Mouse (Mus musculus) liver, embryonic 15.5 days (tissue): ENCODE data around the gene Mical3. TPM values are rescaled to one million over a fixed set of nuclear protein-coding genes. Genes with fewer than 3 reads are reported as not detected.
A peak's percentile ranks its signal among the peaks of the same experiment; 100 is the strongest.

Experiments
- ATAC-seq: fragments of 200-750 bp; cut with Nextera tagmentation; 2 replicates; pipeline ENCODE4 v1.8.0; 2017; ENCODE audit warnings: moderate number of reproducible peaks, mild to moderate bottlenecking, moderate library complexity; ENCODE audit not compliant: insufficient read depth
- H3K27ac ChIP-seq: fragments of 300-500 bp; sonication (generic); replicated peaks from 2 replicates; pipeline ENCODE4 v1.5.1; 2015; ENCODE audit warnings: mild to moderate bottlenecking, inconsistent platforms
- H3K27me3 ChIP-seq: fragments of 300-500 bp; sonication (generic); 2 replicates; pipeline ENCODE4 v1.6.1; 2015; ENCODE audit warnings: mild to moderate bottlenecking, inconsistent platforms
- H3K36me3 ChIP-seq: fragments of 300-500 bp; sonication (generic); replicated peaks from 2 replicates; pipeline ENCODE4 v1.6.1; 2015; ENCODE audit warnings: moderate library complexity, mild to moderate bottlenecking, inconsistent platforms
- H3K4me1 ChIP-seq: fragments of 300-500 bp; sonication (generic); replicated peaks from 2 replicates; pipeline ENCODE4 v1.6.1; 2015; ENCODE audit warnings: inconsistent platforms
- H3K4me2 ChIP-seq: fragments of 300-500 bp; sonication (generic); 2 replicates; pipeline ENCODE4 v1.6.1; 2015; ENCODE audit warnings: moderate library complexity, mild to moderate bottlenecking, inconsistent platforms
- H3K4me3 ChIP-seq: fragments of 300-500 bp; sonication (generic); replicated peaks from 2 replicates; pipeline ENCODE4 v1.5.1; 2015; ENCODE audit warnings: mild to moderate bottlenecking, inconsistent platforms
- H3K9ac ChIP-seq: fragments of 300-500 bp; sonication (generic); 2 replicates; pipeline ENCODE4 v1.6.1; 2015; ENCODE audit warnings: moderate library complexity, mild to moderate bottlenecking, inconsistent platforms
- H3K9me3 ChIP-seq: fragments of 300-500 bp; sonication (generic); replicated peaks from 2 replicates; pipeline ENCODE4 v1.6.1; 2016; ENCODE audit warnings: inconsistent platforms
- WGBS: fragments of 180-500 bp; shearing (Covaris S2); methylation state at CpG from one replicate; pipeline ENCODE4 v1.1.7; 2015; ENCODE audit warnings: mixed read lengths; ENCODE audit not compliant: insufficient replicate concordance; 5-methylcytosine and 5-hydroxymethylcytosine counted together
- polyA plus RNA-seq: library from polyadenylated mRNA; unstranded; fragments of >200 nt; fragmentation: Nextera tagmentation; extraction: Ambion mirVana; gene quantifications from 2 replicates; pipeline ENCODE4 v1.2.1, GENCODE M21; 2015

Gene Mical3
- polyA plus RNA-seq, 1 experiment from 2014 or later = 8.7 TPM

DNA sequence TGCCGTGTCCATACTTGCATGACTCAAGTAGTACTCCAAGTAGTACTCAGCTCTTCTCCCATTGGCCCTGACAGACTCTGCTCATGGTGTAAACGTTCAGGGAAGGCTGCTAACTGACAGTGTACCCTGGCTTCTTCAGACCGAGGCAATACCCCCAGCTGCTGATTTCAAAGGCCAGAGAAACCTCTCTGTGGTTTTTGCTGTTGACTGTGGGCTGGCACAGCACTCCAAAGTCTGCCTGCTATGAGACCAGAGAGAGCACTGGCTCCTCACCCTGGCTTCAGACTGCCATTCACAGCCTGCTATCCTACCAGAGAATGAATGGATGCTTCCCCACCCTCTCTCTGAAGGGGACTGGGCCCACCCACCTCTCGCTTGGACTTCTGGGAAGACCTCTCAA lies 173.5 kb downstream of the Mical3 start:
- no peak overlapping the region for H3K4me3 ChIP-seq
- peak overlapping the region; percentile 47 for H3K4me2 ChIP-seq
- peak overlapping the region; percentile 39; the same call in 1 of the 2 replicates for H3K9ac ChIP-seq
- 28% methylated on average over 4 of the region's 4 CpGs for WGBS
- H3K27me3 ChIP-seq = no peaks in the 10 kb centered on the region
- peaks cover 42% of the 10 kb centered on the region for H3K4me1 ChIP-seq
- H3K27ac ChIP-seq = peak overlapping the region; percentile 90
- no peaks in the 10 kb centered on the region for H3K9me3 ChIP-seq
- ATAC-seq = peak; percentile 44
- H3K36me3 ChIP-seq = peaks cover 86% of the 10 kb centered on the region

DNA sequence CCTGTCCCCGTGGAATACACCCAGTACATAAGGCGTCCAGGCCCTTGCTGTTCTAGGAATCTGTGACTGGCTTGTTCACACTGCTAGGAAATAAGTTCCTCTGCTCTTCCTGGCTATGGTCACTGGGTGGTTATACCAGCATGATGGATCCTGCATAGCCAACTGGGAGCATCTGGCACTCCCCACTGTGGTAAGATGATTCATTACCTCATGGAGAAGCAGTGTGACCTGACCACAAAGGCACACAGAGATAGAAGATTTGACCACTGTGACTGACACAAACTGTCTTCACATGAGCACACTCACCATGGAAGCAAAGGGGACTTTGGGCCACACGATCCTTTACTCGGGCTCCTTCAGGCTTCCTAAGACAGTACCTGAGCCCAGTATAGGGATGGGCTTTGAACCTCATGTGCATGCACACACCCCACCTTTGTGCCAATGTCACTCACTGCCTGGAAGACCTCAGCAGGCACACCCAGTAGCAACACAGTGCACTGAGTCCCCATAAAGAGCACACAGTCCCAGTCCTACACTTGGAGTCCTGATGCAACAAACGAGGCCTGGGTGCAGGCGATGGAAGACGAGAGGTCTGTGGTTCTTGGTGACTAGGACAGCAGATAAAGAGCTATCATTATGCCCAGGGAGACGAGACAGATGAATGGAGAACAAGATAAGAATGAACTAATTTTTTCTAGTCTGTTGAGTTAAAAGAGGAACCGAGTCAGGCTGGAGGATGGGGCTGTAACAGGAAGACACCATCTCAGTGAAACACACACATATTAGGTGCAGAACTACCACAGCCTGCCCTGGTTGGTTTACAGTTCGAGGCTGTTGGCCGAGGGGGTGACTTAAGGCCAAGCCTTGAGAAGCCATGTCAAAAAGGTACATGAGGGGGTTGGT lies 174.3 kb downstream of the Mical3 start:
- 22% methylated on average over 11 of the region's 11 CpGs for WGBS
- peaks cover 88% of the 10 kb centered on the region for H3K36me3 ChIP-seq
- peak; percentile 96 for ATAC-seq
- H3K4me1 ChIP-seq = peaks cover 42% of the 10 kb centered on the region
- H3K27ac ChIP-seq = peak overlapping the region; percentile 90
- H3K4me2 ChIP-seq = peak overlapping the region; percentile 47
- no peaks in the 10 kb centered on the region for H3K27me3 ChIP-seq
- H3K4me3 ChIP-seq = 0 out of 2 replicates have a peak overlapping the region, but pooled peaks have one; percentile 2
- H3K9ac ChIP-seq = peak overlapping the region; percentile 39; the same call in 1 of the 2 replicates
- no peaks in the 10 kb centered on the region for H3K9me3 ChIP-seq

DNA sequence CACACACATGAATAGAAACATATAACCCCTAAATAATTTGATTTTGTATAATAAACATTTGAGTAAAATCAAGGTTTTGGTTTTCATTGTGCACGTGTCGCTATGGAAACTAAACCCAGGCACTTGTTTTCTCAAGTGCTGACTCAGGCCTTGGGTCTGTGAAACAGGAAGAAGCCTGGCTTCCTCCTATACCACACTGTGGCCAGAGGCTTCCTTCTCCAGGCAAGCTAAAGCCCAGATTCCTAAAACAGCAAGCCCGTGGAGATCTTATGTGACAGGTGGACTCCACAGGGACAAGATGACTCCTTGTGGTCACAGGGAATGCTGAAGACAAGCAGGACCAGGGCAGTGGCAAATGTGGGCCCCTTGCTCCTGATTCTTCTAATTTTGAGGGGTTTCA lies 175.6 kb downstream of the Mical3 start:
- Histone ChIP-seq H3K27ac (peak overlapping the region; percentile 90), H3K9ac (no peak overlapping the region)
- no peak for ATAC-seq

DNA sequence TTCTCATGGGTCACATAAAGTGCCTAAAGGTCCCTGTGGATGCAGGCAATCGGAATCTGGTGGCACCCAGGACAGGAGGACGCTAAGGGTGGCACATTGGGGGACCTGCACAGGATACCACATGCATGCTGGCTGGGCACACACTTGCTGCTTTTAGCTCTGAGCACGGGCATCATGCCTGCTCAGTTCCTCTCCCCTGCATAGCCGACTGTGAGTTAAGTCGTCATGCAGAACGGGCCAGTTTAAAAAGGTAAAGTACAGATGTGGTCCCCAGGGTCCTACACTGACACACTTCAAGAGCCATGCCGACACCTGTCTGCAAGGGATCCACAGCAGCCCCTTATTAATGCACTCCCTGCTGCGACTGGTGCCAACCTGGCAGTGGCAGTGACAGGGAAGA lies 176.6 kb downstream of the Mical3 start:
- H3K27ac ChIP-seq = no peak overlapping the region
- no peak for ATAC-seq
- 73% methylated on average over 8 of the region's 8 CpGs for WGBS

More for the DNA sequence above, 175.6 kb downstream of the Mical3 start:
- WGBS = 27% methylated on average over 3 of the region's 3 CpGs
- Histone ChIP-seq H3K36me3 (peaks cover 91% of the 10 kb centered on the region), H3K9me3 (no peaks in the 10 kb centered on the region), H3K4me3 (no peak overlapping the region), H3K27me3 (no peaks in the 10 kb centered on the region), H3K4me1 (peaks cover 42% of the 10 kb centered on the region), H3K4me2 (no peak overlapping the region)

DNA sequence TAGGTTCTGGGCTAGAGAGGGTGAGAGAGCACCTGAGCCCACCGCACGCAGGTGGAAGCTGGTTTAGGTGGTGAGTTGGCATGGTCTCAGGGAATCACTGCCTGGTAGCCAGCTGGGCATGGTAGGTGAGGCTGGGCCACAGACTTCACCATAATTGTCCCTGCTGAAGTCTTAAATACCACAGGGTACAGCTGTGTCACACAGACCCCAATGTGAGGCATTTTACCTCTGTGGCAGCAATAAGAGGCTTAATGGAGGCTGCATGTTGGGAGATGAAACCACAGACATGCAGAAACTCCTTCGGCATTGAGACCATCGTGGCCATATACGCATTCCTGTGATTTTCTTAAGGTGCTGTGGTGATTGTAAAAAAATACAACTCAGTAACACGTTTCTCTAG lies 178.3 kb downstream of the Mical3 start:
- Histone ChIP-seq H3K4me3 (no peak overlapping the region), H3K9ac (no peak overlapping the region), H3K9me3 (no peaks in the 10 kb centered on the region), H3K36me3 (peaks cover 93% of the 10 kb centered on the region), H3K27ac (no peak overlapping the region), H3K4me2 (no peak overlapping the region), H3K4me1 (peaks cover 32% of the 10 kb centered on the region), H3K27me3 (no peaks in the 10 kb centered on the region)
- 88% methylated on average over 6 of the region's 6 CpGs for WGBS
- ATAC-seq = no peak

More for the DNA sequence above, 176.6 kb downstream of the Mical3 start:
- Histone ChIP-seq H3K27me3 (no peaks in the 10 kb centered on the region), H3K9me3 (no peaks in the 10 kb centered on the region), H3K36me3 (peaks cover 93% of the 10 kb centered on the region), H3K4me2 (no peak overlapping the region), H3K4me3 (no peak overlapping the region), H3K4me1 (peaks cover 42% of the 10 kb centered on the region), H3K9ac (no peak overlapping the region)

DNA sequence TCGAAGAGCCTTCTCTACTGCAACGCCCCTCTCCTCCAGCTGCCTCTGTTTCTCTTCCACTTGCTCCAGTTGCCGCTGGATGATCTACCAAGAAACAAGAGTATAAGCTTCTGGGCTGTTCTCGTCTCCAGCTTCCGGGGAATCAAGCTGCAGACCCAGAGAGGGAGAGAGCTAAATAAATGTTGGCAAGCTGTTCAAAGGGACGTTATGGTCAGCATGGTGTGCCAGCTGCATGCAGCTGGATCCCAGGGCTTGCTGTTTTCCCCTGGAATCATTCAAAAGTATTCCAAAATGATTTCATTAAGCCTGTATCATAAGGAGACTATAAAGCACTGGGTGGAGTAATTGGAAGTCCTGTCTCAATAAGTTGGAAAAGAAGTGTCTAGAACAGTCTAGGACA lies 179.5 kb downstream of the Mical3 start:
- no peak for ATAC-seq
- 85% methylated on average over 6 of the region's 6 CpGs for WGBS

DNA sequence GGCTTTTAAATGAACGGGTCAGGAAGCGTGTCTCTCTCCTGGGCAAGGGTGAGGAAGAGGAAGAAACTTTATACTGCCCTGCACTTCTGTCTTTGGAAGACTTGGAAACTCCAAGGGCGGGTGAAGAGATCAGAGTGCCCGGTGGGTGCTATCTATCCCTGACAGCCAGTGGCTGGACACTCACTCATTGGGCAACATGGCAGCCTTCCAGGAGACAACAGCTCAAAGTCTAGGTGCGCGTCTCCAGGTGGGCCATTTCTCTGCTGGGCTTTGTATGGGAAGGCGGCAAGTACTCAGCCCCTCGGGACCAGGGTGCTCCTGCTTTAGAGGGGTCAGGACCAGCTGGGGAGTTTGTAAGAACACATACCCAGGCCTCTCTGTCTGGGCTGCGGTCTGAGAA lies 185.3 kb downstream of the Mical3 start:
- no peak overlapping the region for H3K4me2 ChIP-seq
- H3K4me3 ChIP-seq = no peak overlapping the region
- peaks cover 48% of the 10 kb centered on the region for H3K36me3 ChIP-seq
- no peak overlapping the region for H3K9ac ChIP-seq
- H3K27ac ChIP-seq = no peak overlapping the region
- H3K27me3 ChIP-seq = no peaks in the 10 kb centered on the region
- ATAC-seq = no peak
- 88% methylated on average over 9 of the region's 9 CpGs for WGBS
- no peaks in the 10 kb centered on the region for H3K9me3 ChIP-seq
- H3K4me1 ChIP-seq = peaks cover 4% of the 10 kb centered on the region; the same call in 1 of the 2 replicates

More for the DNA sequence above, 179.5 kb downstream of the Mical3 start:
- H3K4me2 ChIP-seq = no peak overlapping the region
- peaks cover 21% of the 10 kb centered on the region for H3K4me1 ChIP-seq
- peaks cover 86% of the 10 kb centered on the region for H3K36me3 ChIP-seq
- no peaks in the 10 kb centered on the region for H3K9me3 ChIP-seq
- no peak overlapping the region for H3K4me3 ChIP-seq
- no peak overlapping the region for H3K9ac ChIP-seq
- no peak overlapping the region for H3K27ac ChIP-seq
- no peaks in the 10 kb centered on the region for H3K27me3 ChIP-seq

DNA sequence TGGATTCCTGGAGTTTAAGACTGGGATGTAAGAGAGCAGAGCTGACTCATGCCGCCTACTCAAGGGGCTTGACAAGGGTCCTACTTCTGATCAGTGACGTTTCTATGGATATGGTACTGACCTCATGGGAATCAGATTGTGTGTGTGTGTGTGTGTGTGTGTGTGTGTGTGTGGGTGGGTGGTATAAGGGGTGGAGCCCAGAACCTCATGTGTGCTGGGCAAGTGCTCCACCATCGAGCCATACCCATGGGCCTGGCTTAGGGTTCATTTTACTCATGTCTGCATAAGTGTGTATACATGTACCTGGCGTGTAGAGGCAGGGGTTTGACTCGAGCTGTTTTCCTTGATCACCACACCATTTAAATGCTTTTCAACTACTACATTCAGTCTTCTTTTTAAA lies 186.8 kb downstream of the Mical3 start:
- WGBS = 75% methylated on average over 5 of the region's 5 CpGs
- Histone ChIP-seq H3K9me3 (no peaks in the 10 kb centered on the region), H3K27ac (no peak overlapping the region), H3K36me3 (peaks cover 33% of the 10 kb centered on the region), H3K4me2 (no peak overlapping the region), H3K4me3 (no peak overlapping the region), H3K27me3 (no peaks in the 10 kb centered on the region), H3K4me1 (peaks cover 4% of the 10 kb centered on the region; the same call in 1 of the 2 replicates), H3K9ac (no peak overlapping the region)
- ATAC-seq = no peak

DNA sequence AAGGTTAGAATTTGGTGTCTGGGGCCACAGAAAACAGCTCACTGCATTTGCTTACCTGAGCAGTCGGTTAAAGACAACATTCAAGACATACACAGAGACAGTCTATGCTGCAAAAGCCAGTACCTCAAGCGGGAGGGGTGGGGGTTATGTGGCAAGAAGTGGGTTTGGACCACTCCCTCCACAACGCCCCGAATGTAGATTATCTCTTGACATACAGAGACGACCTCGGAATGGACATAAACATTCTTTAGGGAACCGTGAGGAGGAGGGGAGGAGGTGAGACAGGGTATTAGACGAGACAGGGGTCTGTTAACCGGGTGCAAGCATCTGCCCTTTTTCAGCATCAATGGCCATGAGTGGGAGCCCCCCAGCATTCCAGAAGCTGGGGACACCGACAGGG lies 187.2 kb downstream of the Mical3 start:
- 47% methylated on average over 10 of the region's 10 CpGs for WGBS
- H3K27me3 ChIP-seq = no peaks in the 10 kb centered on the region
- no peak for ATAC-seq
- no peaks in the 10 kb centered on the region for H3K9me3 ChIP-seq
- no peak overlapping the region for H3K4me3 ChIP-seq
- H3K9ac ChIP-seq = no peak overlapping the region
- peaks cover 6% of the 10 kb centered on the region; the same call in 1 of the 2 replicates for H3K4me1 ChIP-seq
- H3K4me2 ChIP-seq = no peak overlapping the region
- H3K27ac ChIP-seq = no peak overlapping the region
- H3K36me3 ChIP-seq = peaks cover 29% of the 10 kb centered on the region

DNA sequence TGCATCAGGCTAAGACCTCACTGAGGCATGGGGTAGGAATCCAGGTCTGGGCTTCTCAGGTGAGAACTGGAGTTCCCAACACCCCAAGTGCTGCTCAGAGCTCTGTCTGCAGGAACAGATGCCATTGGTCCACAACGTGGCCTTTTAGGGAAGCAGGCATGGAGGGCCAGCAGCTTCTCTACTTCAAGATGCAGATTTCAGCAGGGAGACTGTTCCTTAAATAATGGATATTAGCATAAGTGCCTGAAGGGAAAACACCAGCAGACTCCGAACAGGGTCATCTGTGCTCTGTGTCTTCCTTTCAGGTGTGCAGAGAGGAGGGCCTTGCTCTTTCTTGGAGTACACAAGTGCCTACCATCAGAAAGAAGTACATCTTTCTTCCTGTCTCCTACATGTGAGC lies 187.7 kb downstream of the Mical3 start:
- H3K36me3 ChIP-seq = peaks cover 24% of the 10 kb centered on the region
- no peak for ATAC-seq
- no peaks in the 10 kb centered on the region for H3K27me3 ChIP-seq
- H3K4me1 ChIP-seq = peaks cover 11% of the 10 kb centered on the region; the same call in 1 of the 2 replicates
- H3K4me3 ChIP-seq = no peak overlapping the region
- 70% methylated on average over 2 of the region's 2 CpGs for WGBS
- no peaks in the 10 kb centered on the region for H3K9me3 ChIP-seq
- no peak overlapping the region for H3K27ac ChIP-seq
- no peak overlapping the region for H3K4me2 ChIP-seq
- no peak overlapping the region for H3K9ac ChIP-seq

DNA sequence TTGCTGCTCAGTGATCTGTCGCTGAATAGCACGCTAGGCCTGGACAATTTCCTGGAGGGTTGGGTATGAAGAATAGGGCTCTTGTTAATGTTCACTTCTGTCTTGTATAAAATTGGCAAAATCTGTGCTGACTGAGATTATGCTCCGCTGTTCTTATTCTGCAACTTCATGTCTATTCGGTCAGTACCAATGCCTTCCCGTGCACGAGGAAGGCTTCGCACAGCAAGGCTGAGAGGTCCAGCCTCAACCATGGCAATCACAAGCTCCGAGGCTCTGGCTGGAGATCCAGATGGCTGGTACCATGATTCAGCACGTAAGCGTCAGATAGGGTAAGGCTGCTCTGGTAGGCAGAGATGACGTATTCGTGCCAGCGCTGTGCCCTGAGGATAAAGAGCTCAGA lies 189.2 kb downstream of the Mical3 start:
- Histone ChIP-seq H3K4me3 (no peak overlapping the region), H3K27me3 (no peaks in the 10 kb centered on the region), H3K4me1 (peaks cover 12% of the 10 kb centered on the region; the same call in 1 of the 2 replicates), H3K27ac (no peak overlapping the region), H3K9ac (no peak overlapping the region), H3K36me3 (peaks cover 17% of the 10 kb centered on the region; the same call in 1 of the 2 replicates), H3K4me2 (no peak overlapping the region), H3K9me3 (no peaks in the 10 kb centered on the region)
- ATAC-seq = no peak
- 91% methylated on average over 13 of the region's 13 CpGs for WGBS
